Mouse (Mus musculus): ENCODE data around the gene Gm10181.
"Not testable (repeated sequence)": the region's sequence is repeated elsewhere in the genome, so short reads cannot be mapped to it uniquely, and the experiment has no call there.

Gm10181 gene

DNA sequence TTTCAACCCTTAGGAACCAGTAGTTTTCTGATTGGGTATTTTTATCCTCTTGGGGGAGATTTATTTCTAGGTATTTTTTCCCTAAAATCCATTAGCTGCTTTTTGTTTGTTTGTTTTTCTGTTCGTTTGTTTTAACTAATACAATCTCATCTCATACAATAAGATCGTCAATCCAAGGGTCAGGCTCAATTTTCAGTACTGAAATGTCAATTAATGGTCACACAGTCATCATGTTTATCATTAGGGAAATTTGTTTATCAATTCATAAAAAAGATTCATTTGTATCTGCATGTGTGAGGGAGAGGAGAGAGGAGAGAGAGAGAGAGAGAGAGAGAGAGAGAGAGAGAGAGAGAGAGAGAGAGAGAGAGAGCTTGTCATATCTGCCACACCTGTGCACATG is at the start of gene Gm10181:
TSS of gene Gm10181 (plus strand) at position 301 of the 400 bp plus-strand sequence.
- no peak for DNase-seq (ENCODE audit: low spot score)

GRCm38 (mm10) chr9:25041665-25042064 is 47.6 kb upstream of the Gm10181 start:
- DNase-seq (ENCODE audit: low spot score) = no peak

DNA sequence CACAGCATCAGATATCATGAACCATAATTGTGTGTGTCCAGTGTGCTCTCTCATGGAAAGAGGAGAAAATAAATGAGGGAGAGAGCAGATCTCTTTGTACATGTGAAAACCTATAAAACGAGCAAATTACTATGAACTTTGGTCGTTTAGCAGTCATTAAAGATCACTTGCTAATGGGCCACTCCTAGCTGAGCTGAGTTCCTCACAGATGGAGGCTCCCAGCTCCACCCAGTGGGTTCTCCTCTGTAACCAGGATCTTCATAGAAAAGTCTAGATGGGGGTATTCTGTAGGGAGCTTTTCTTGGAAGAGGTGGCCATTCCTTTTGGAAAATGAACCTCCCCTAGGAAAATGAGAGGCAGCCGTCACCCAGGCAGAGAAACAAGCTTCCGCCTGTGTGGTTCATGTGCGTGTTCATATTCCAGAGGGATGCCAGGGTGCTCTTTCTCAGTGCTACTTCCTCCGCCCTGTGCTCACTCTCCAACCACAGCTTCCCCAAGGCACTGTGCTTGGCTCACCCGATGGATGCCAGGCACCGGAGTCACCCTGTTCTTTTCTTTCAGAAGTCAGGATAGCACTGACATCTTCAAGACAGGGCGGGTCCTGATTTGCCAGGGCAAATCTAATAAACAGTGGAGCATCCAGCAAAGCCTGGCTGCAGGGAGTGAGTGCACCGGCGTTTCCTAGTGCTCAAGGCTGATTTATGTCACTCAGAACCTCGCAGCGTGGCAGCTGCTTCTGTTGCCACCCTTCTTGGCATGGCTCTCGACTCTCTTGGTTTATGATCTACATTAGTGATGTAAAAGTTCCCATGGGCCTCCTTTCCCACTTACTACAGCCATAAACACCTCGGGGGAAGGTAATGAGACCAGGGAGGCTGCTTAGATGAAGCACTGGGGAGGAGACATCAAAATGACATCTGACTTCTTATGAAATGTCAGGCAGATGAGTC is 46.8 kb upstream of the Gm10181 start:
- DNase-seq (ENCODE audit: low spot score) = no peak

DNA sequence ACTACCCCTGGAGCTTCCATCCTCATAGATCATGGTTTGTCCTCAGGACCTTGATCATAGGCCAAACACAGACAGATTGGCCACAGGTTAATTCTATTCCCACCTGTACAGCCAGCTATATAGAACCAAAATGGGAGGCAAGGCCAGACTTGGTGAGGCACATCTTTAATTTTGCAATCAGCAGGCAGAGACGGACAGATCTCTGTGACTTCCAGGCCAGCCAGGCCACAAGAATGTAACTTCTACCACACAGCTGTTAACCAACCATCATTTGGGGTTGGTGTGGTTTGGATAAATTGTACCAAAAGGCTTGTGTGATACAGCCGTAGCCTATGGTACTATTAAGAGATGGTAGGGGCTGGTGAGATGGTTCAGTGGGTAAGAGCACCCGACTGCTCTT is 44.9 kb upstream of the Gm10181 start:
- no peak for DNase-seq (ENCODE audit: low spot score)

DNA sequence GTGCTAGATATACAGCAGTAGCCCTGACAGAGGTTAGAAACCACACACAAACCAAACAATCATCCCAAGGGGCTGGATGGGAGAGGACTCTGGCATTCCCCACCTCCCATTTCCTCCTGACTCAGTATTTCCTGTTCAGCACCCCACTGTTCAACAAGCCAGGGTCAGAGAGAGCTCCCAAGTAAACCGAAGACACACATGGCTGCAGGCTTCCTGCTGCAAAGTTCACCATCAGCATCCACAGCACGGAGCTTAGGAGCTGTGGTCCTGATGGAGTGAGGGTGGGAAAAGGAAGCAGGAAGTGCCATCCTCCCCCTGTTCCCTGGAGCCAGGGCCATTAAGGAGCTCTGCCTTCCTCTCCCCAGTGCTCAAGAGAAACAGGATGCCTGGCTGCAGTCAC is 40.9 kb upstream of the Gm10181 start:
- DNase-seq (ENCODE audit: low spot score) = no peak

GRCm38 (mm10) chr9:25048940-25049339 is 40.3 kb upstream of the Gm10181 start:
- DNase-seq (ENCODE audit: low spot score) = no peak

DNA sequence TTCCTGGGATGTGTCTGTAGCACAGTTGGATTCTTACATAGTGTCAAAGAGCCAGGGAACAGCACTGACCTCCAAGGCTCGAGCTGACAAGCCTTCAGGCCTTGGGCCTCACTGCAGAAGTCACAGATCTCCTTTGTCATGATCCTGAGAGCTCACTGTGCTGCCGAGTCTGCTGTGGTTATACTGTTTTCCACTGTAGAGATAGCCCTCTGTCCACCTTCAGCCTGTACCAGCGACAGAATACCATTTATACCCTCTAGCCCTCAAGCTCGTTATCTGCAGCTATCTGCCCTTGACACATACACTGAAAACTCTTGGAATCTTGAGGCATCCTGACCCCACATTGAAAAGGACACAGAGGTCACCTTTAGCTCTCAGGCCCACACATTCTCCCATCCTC is 37.3 kb upstream of the Gm10181 start:
- DNase-seq (ENCODE audit: low spot score) = no peak

- no peak for DNase-seq (ENCODE audit: low spot score)
These were observed 33.4 kb upstream of the Gm10181 start for GRCm38 (mm10) chr9:25055650-25056376.

DNA sequence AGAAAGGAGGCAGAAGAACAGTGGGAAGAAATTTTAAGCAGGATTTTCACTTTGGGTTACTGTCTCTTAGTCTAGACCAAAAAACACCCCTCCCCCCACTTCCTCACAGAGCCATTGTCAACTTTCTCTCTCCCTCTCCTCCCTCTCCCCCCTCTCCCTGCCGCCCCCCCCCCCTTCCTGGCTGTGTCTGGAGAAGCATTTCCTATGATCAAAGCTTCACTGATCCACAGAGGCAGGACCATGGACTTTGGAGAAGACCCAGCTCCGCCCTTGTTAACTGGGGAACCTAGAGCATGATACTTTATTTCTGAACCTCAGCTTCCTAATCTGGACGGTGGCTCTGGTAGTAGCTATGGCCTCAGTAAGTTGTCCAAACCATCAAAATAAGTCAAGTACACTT is 30.5 kb upstream of the Gm10181 start:
- DNase-seq (ENCODE audit: low spot score) = no peak

GRCm38 (mm10) chr9:25072666-25073065 is 16.6 kb upstream of the Gm10181 start:
- no peak for DNase-seq (ENCODE audit: low spot score)

DNA sequence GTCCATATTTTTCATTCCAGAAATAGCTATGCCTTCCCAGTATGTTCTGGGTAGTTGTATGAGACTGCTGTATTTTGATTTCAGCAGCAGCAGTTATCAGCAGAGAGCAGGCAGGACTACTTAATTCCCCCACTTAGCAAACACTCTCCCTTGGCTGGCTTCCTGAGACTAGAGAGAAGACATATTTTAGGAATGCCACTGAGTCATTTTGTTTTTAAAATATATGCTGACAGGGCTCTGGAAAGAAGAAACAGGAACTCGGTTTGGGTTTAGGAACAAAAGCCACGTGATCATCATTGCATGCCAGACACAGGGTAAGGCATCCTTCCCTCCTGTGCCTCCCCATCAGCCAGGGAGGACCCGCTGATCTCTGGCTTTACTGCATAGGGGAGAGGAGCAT is 13.2 kb upstream of the Gm10181 start:
- no peak for DNase-seq (ENCODE audit: low spot score)

GRCm38 (mm10) chr9:25076505-25076904 is 12.7 kb upstream of the Gm10181 start:
- no peak for DNase-seq (ENCODE audit: low spot score)

GRCm38 (mm10) chr9:25090853-25091252 is 1.6 kb downstream of the Gm10181 start:
- no peak for DNase-seq (ENCODE audit: low spot score)

DNA sequence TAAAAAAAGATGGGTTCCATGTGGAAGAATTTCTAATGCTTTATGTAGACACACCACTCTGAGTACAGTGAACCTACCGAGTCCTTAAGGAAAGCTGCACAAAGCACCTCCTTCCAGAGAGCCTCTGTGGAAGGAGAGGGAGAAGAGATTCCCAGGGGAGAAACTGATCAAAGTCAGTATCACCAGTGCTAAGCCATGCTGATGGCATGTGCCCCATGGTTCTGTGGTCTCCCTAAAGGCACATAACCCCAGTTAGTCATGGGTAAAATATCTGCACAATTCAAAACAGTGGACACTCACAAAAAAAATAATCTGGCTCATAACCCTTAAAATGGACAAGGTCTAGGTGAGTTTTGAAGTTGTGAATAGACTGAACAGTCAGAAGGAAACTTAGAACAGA is 13.7 kb downstream of the Gm10181 start:
- no peak for DNase-seq (ENCODE audit: low spot score)

GRCm38 (mm10) chr9:25104638-25105037 is 15.4 kb downstream of the Gm10181 start:
- peak; percentile 1 for DNase-seq (ENCODE audit: low spot score)

GRCm38 (mm10) chr9:25123590-25123989 is 34.4 kb downstream of the Gm10181 start:
- not testable (repeated sequence) for DNase-seq (ENCODE audit: low spot score)

DNA sequence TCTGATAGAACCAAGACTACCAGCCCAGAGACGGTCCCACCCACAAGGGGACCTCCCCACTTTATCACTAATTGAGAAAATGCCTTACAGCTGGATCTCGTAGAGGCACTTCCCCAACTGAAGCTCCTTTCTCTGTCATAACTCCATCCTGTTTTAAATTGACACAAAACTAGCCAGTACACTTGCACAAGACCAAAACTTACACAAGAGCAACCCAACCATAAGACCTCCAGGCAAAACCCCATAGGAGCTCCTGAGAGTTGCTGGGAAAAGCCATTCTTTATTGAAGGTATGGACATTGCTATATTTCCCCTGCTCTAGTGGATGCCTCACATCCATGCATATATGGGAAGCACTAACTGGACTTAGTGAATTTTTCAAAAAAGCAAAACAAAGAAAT is 34.8 kb downstream of the Gm10181 start:
- DNase-seq (ENCODE audit: low spot score) = no peak

GRCm38 (mm10) chr9:25132253-25132652 is 43.0 kb downstream of the Gm10181 start:
- DNase-seq (ENCODE audit: low spot score) = no peak

DNA sequence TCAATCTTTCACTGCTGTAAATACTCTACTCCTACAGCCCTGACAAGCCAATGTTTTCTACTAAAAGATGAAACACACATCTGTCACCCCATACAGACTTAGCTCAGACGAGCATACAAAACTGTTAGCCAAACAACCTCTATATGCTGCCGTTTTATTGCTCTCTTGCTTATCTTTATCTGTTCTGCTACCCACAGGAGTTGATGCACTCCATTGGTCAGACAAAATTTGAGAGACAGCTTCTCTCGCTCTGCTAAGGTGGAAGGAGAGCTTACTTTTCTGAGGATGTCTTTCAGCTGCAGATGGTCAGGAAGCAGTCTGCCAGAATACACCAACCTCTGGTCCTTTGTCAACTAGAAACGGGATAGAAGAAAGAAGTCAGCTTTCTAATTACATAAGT is 43.7 kb downstream of the Gm10181 start:
- no peak for DNase-seq (ENCODE audit: low spot score)

- DNase-seq (ENCODE audit: low spot score) = no peak
These were observed 49.7 kb downstream of the Gm10181 start for GRCm38 (mm10) chr9:25138900-25139299.

Data from ovary, postnatal 10 days (tissue).